Mouse (Mus musculus) embryonic facial prominence, embryonic 15.5 days (tissue): ENCODE measurements around the gene Xpr1. TPM values are rescaled to one million over a fixed set of nuclear protein-coding genes. Genes with fewer than 3 reads are reported as not detected.

Source experiments
- ATAC-seq: fragments of 200-750 bp; cut with Nextera tagmentation; 2 replicates; pipeline ENCODE4 v1.8.0; 2017; ENCODE audit warnings: low read depth, moderate TSS enrichment; ENCODE audit not compliant: insufficient number of reproducible peaks, low FRiP score, low TSS enrichment
- H3K27ac ChIP-seq: fragments of 300-500 bp; sonication (generic); replicated peaks from 2 replicates; pipeline ENCODE4 v1.5.1; 2015; ENCODE audit warnings: mild to moderate bottlenecking, inconsistent platforms
- H3K27me3 ChIP-seq: fragments of 300-500 bp; sonication (generic); 2 replicates; pipeline ENCODE4 v1.6.1; 2015; ENCODE audit warnings: inconsistent platforms
- H3K36me3 ChIP-seq: fragments of 300-500 bp; sonication (generic); 2 replicates; pipeline ENCODE4 v1.6.1; 2015; ENCODE audit warnings: mild to moderate bottlenecking, inconsistent platforms
- H3K4me1 ChIP-seq: fragments of 300-500 bp; sonication (generic); 2 replicates; pipeline ENCODE4 v1.6.1; 2015; ENCODE audit warnings: inconsistent platforms
- H3K4me2 ChIP-seq: fragments of 300-500 bp; sonication (generic); replicated peaks from 2 replicates; pipeline ENCODE4 v1.6.1; 2015; ENCODE audit warnings: mild to moderate bottlenecking, inconsistent platforms
- H3K4me3 ChIP-seq: fragments of 300-500 bp; sonication (generic); replicated peaks from 2 replicates; pipeline ENCODE4 v1.5.1; 2015; ENCODE audit warnings: mild to moderate bottlenecking, inconsistent platforms
- H3K9ac ChIP-seq: fragments of 300-500 bp; sonication (generic); 2 replicates; pipeline ENCODE4 v1.6.1; 2015; ENCODE audit warnings: inconsistent platforms
- H3K9me3 ChIP-seq: fragments of 300-500 bp; sonication (generic); replicated peaks from 2 replicates; pipeline ENCODE4 v1.6.1; 2016; ENCODE audit warnings: inconsistent platforms
- WGBS: fragments of 180-500 bp; shearing (Covaris S2); methylation state at CpG from one replicate; pipeline ENCODE4 v1.1.7; 2015; 5-methylcytosine and 5-hydroxymethylcytosine counted together
- polyA plus RNA-seq: library from polyadenylated mRNA; unstranded; fragments of >200 nt; fragmentation: Nextera tagmentation; extraction: Ambion mirVana; gene quantifications from 2 replicates; pipeline ENCODE4 v1.2.1, GENCODE M21; 2015

Xpr1 gene
- polyA plus RNA-seq, 1 experiment from 2014 or later, result 7.3 TPM

DNA sequence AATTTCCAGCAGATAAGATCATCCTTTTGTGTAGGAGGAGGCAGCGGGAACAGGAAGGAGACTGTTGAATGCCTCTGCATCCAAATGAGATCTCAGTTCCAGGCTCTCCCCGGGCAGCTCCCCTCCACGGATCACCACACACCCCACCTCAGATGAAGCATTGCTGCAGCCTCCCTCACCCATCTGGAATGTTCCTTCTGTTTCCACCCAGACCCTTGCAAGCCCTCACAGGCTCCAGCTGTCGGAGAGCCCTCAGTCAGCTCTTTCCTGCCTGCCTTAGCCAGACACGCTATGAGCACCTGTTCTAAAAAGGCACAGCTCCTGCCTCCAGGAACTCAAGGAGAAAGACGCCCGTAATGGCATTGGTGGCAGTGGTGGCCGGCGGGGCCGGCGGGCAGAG, 179.8 kb downstream of the Xpr1 start:
- H3K4me3 ChIP-seq, result no peak overlapping the region
- ATAC-seq, result no peak
- peaks cover 68% of the 10 kb centered on the region for H3K4me1 ChIP-seq
- peaks cover 7% of the 10 kb centered on the region; the same call in 1 of the 2 replicates for H3K36me3 ChIP-seq
- no peaks in the 10 kb centered on the region for H3K27me3 ChIP-seq
- H3K27ac ChIP-seq, result peak overlapping the region; percentile 73
- no peaks in the 10 kb centered on the region for H3K9me3 ChIP-seq
- H3K4me2 ChIP-seq, result no peak overlapping the region
- no peak overlapping the region for H3K9ac ChIP-seq
- 52% methylated on average over 11 of the region's 11 CpGs for WGBS

- Histone ChIP-seq H3K4me2 (no peak overlapping the region), H3K4me3 (no peak overlapping the region), H3K36me3 (peaks cover 4% of the 10 kb centered on the region; the same call in 1 of the 2 replicates), H3K9me3 (no peaks in the 10 kb centered on the region), H3K27ac (peak overlapping the region; percentile 73; the same call in 1 of the 2 replicates), H3K4me1 (peaks cover 72% of the 10 kb centered on the region), H3K27me3 (no peaks in the 10 kb centered on the region), H3K9ac (no peak overlapping the region)
- ATAC-seq, result no peak
- WGBS, result 56% methylated on average over 13 of the region's 13 CpGs
Measured at GRCm38 (mm10) chr1:155236306-155237024, 180.8 kb downstream of the Xpr1 start.

DNA sequence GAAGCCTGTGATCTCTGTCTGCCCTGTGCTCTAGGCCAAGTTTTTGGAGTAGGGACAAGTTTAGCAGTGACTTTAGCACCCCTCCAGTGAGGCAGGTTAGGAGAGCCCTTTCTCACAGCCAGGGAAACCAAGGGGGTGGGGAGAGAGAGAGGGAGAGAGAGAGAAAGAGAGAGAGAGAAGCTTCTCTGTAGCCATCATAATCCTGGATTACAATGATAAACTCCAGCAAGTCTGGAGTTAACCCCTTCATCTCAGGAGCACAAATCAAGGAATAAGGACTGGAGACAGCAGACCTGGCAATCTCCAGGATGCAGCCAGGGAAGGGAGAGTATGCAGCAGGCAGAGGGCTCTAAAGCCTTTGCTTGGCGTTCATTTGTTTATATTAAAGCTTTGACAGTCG, 181.6 kb downstream of the Xpr1 start:
- 29% methylated on average over 2 of the region's 2 CpGs for WGBS
- H3K4me2 ChIP-seq, result no peak overlapping the region
- peak overlapping the region; percentile 34; the same call in 1 of the 2 replicates for H3K27ac ChIP-seq
- H3K9me3 ChIP-seq, result no peaks in the 10 kb centered on the region
- H3K4me1 ChIP-seq, result peaks cover 74% of the 10 kb centered on the region
- no peak for ATAC-seq
- 0 out of 2 replicates have a peak, but pooled peaks cover 3% of the 10 kb centered on the region for H3K36me3 ChIP-seq
- H3K27me3 ChIP-seq, result no peaks in the 10 kb centered on the region
- H3K4me3 ChIP-seq, result no peak overlapping the region
- H3K9ac ChIP-seq, result no peak overlapping the region

- WGBS, result 5% methylated on average over 14 of the region's 14 CpGs
- Histone ChIP-seq H3K4me3 (0 out of 2 replicates have a peak overlapping the region, but pooled peaks have one; percentile 6), H3K27ac (peak overlapping the region; percentile 88), H3K4me1 (peaks cover 82% of the 10 kb centered on the region), H3K4me2 (peak overlapping the region; percentile 35), H3K36me3 (0 out of 2 replicates have a peak, but pooled peaks cover 3% of the 10 kb centered on the region), H3K9ac (no peak overlapping the region), H3K9me3 (no peaks in the 10 kb centered on the region), H3K27me3 (no peaks in the 10 kb centered on the region)
- ATAC-seq, result peak; percentile 74
Measured at GRCm38 (mm10) chr1:155233931-155234607, 183.1 kb downstream of the Xpr1 start.

DNA sequence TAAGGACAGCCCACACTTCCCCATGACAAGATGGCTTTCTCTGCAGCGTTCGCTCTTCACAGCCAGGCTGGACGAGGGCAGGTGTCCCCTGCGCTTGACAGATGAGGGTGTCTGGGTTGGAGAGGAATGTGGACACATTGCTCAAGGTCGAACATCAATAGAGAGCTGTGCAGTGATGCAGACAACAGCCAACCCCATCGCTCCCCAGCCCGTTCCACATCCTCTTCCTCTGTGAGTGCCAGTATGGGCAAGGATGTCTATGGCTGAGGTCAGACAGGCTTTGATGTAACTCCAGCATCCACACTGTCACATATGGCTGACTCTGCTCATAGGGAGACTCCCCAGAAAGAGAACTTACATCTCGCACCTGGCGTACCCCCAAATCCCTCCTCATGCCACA, 183.8 kb downstream of the Xpr1 start:
- Histone ChIP-seq H3K4me1 (peaks cover 88% of the 10 kb centered on the region), H3K27me3 (no peaks in the 10 kb centered on the region), H3K36me3 (0 out of 2 replicates have a peak, but pooled peaks cover 3% of the 10 kb centered on the region), H3K27ac (peak overlapping the region; percentile 88), H3K9me3 (no peaks in the 10 kb centered on the region), H3K4me2 (peak overlapping the region; percentile 35; the same call in 1 of the 2 replicates), H3K4me3 (no peak overlapping the region), H3K9ac (no peak overlapping the region)
- WGBS, result 70% methylated on average over 9 of the region's 9 CpGs
- no peak for ATAC-seq

GRCm38 (mm10) chr1:155232786-155233185, 184.4 kb downstream of the Xpr1 start:
- Histone ChIP-seq H3K9me3 (no peaks in the 10 kb centered on the region), H3K4me2 (no peak overlapping the region), H3K4me3 (no peak overlapping the region), H3K27ac (peak overlapping the region; percentile 88; the same call in 1 of the 2 replicates), H3K27me3 (no peaks in the 10 kb centered on the region), H3K36me3 (0 out of 2 replicates have a peak, but pooled peaks cover 3% of the 10 kb centered on the region), H3K4me1 (peaks cover 89% of the 10 kb centered on the region), H3K9ac (no peak overlapping the region)
- ATAC-seq, result no peak
- 59% methylated on average over 6 of the region's 6 CpGs for WGBS

DNA sequence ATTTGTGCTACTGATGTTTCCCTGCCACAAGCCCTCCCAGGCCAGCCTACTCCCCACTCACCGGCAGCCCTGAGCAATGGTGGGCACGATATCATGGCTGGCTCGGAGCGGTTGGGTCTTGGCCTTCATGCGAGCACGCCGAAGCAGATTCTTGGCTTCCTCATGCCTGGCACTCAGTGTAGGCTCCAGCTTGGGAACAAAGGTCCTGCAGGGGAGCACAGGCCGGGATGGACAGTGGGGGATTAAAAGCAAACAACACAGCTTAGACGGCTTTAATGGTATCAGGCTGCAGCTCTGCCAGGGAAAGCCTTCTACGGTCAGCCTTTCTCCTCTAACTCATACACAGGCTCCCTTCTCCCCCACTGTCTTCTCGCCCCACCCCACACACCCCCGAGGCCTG, 184.8 kb downstream of the Xpr1 start:
- H3K4me1 ChIP-seq, result peaks cover 85% of the 10 kb centered on the region
- no peak overlapping the region for H3K4me3 ChIP-seq
- H3K27ac ChIP-seq, result peak overlapping the region; percentile 88; the same call in 1 of the 2 replicates
- H3K4me2 ChIP-seq, result no peak overlapping the region
- ATAC-seq, result no peak
- 53% methylated on average over 12 of the region's 12 CpGs for WGBS
- no peak overlapping the region for H3K9ac ChIP-seq
- no peaks in the 10 kb centered on the region for H3K27me3 ChIP-seq
- H3K36me3 ChIP-seq, result 0 out of 2 replicates have a peak, but pooled peaks cover 3% of the 10 kb centered on the region
- H3K9me3 ChIP-seq, result no peaks in the 10 kb centered on the region

- Histone ChIP-seq H3K9ac (no peak overlapping the region), H3K4me1 (peaks cover 63% of the 10 kb centered on the region), H3K4me2 (0 out of 2 replicates have a peak overlapping the region, but pooled peaks have one; percentile 6), H3K27ac (peak overlapping the region; percentile 76), H3K36me3 (peaks cover 13% of the 10 kb centered on the region; the same call in 1 of the 2 replicates), H3K9me3 (no peaks in the 10 kb centered on the region), H3K27me3 (no peaks in the 10 kb centered on the region), H3K4me3 (no peak overlapping the region)
- ATAC-seq, result peak; percentile 24
- 21% methylated on average over 14 of the region's 14 CpGs for WGBS
Measured at GRCm38 (mm10) chr1:155229464-155230411, 187.5 kb downstream of the Xpr1 start.
